17 mouse cellular contexts compared by ENCODE assay signal in genomic region chr13:101096221-101096620, GRCm38 (mm10).
DNase-seq lines count a peak whose midpoint lies in the region; TF ChIP-seq lines count a peak whose summit lies in the region.
"Had no signal": no experiment of that assay in that cellular context is flagged by ENCODE, and none has a peak within 500 bp of the region (broad histone marks: within the 10 kb centered on the region; RNA-seq: fewer than 3 reads in every experiment).

No protein-coding gene starts in this region.

- H3K27ac ChIP-seq in gastrocnemius, adult 2 months = 0 out of 2 replicates have a peak overlapping the region, but pooled peaks have one; percentile 5
- H3K27ac ChIP-seq: embryonic facial prominence, embryonic 10.5 days; embryonic facial prominence, embryonic 12.5 days; forebrain, embryonic 13.5 days; forebrain, embryonic 15.5 days had no signal

- peak; percentile 49 to 72 for DNase-seq in cerebellum, postnatal 10 days
- DNase-seq in cerebellum, adult 11-12 months = no peak
- DNase-seq in gastrocnemius, adult 2 months = no peak
- no peak for DNase-seq in gastrocnemius, postnatal 25 days
- peak; percentile 15 for DNase-seq in left cerebral cortex, postnatal 4 days
- DNase-seq in left cerebral cortex, adult 18-20 months (ENCODE audit: low spot score in 2 of 2) = no peak
- DNase-seq: adrenal gland, adult 8-10 months; adrenal gland, postnatal 14 days; adrenal gland, postnatal 36 days; B cell, adult 2 months; cerebellum, adult 18-20 months; cerebellum, adult 9-10 months; forebrain, postnatal 0 days had no signal

- H3K4me3 ChIP-seq in gastrocnemius, adult 2 months = no peak overlapping the region
- H3K4me3 ChIP-seq: embryonic facial prominence, embryonic 10.5 days; embryonic facial prominence, embryonic 12.5 days; forebrain, embryonic 13.5 days; forebrain, embryonic 15.5 days had no signal

- TF ChIP-seq CTCF in gastrocnemius, adult 2 months (IDR thresholded peaks at IDR 0.05) = no peak

- intact Hi-C loops in gastrocnemius, adult 2 months (cut with DNase I) = no loop called here
- intact Hi-C loops in left cerebral cortex, postnatal 4 days (cut with DNase I) = no loop called here

Comparison
In these comparisons a context has a peak if more than half of its experiments do, and no peak if none do; other contexts are left out.
1. DNase-seq: peak in cerebellum, postnatal 10 days (2 of 2) and left cerebral cortex, postnatal 4 days (single experiment); none in cerebellum, adult 11-12 months (single experiment), gastrocnemius, adult 2 months (single experiment), gastrocnemius, postnatal 25 days (single experiment) and left cerebral cortex, adult 18-20 months (0 of 2).